9 mouse cellular contexts compared by ENCODE assay signal in genomic region chr11:109178788-109179518, GRCm38 (mm10). TPM values are rescaled to one million over a fixed set of nuclear protein-coding genes. Genes with fewer than 3 reads are reported as not detected.
DNase-seq lines count a peak whose midpoint lies in the region; TF ChIP-seq lines count a peak whose summit lies in the region.
"Had no signal": no experiment of that assay in that cellular context is flagged by ENCODE, and none has a peak within 500 bp of the region (broad histone marks: within the 10 kb centered on the region; RNA-seq: fewer than 3 reads in every experiment).

No protein-coding gene starts in this region.

- peak; percentile 92 for TF ChIP-seq CTCF in layer of hippocampus, adult 2 months (conservative IDR thresholded peaks at IDR 0.05)

- DNase-seq in thymus, postnatal 4 days, result peak; percentile 18
- no peak for DNase-seq in thymus, postnatal 0 days (ENCODE audit: low spot score)
- DNase-seq in cerebellum, adult 11-12 months, result peak; percentile 32
- DNase-seq in gastrocnemius, postnatal 10 days, result peak; percentile 40
- DNase-seq in layer of hippocampus, adult 2 months (ENCODE audit: low spot score in 2 of 2), result peak; percentile 59 to 68
- peak; percentile 73 for DNase-seq in lung, postnatal 10 days
- peak; percentile 5 to 49 for DNase-seq in urinary bladder, postnatal 36 days (ENCODE audit: low spot score in 2 of 2)

- H3K27ac ChIP-seq in layer of hippocampus, adult 2 months, result no peak overlapping the region
- H3K27ac ChIP-seq: limb, embryonic 12.5 days; stomach, embryonic 15.5 days had no signal

- H3K4me3 ChIP-seq in layer of hippocampus, adult 2 months, result no peak overlapping the region
- H3K4me3 ChIP-seq: limb, embryonic 12.5 days; stomach, embryonic 15.5 days had no signal

RNA-seq across cellular contexts. Expression of gene E030025P04Rik, which starts 34.8 kb away (rescaled TPM):
- not detected in 2 replicates for polyA plus RNA-seq in thymus, postnatal 0 days (2015; fragmentation: Nextera tagmentation; extraction: Ambion mirVana)
- total RNA-seq in gastrocnemius, postnatal 10 days (2021), result not detected
- total RNA-seq in layer of hippocampus, adult 2 months (2021), result not detected
- polyA plus RNA-seq: limb, embryonic 12.5 days; stomach, embryonic 15.5 days had no signal
